Mouse (Mus musculus): Measurements from ENCODE around the gene Rflnb.

DNA sequence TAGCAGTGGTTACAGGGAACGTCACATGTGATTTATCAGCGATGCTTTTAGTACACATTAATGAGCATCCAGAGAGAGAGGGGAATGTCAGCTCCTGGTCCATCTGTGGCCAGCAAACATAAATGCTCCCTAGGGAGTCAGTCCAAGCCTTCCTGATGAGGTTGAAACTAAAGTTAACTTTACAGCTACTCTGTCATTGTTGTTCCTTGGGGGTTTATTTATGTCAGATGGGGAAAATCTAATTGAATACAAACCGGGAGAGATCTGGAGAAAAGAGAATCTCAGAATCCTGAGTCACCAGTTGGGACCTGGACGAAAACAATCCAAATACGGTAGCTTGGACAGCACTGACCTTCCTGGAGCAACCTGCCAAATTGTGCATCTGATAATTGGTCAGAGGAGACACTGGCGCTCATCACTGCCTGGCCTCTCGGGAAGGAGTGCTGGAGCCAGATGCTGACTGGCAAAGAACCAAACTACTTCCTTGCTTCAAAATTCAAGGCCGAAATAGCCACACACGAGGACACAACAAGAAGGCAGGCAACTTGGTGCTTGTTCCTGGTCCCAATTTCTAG lies 38.0 kb upstream of the Rflnb start:
- TF ChIP-seq CTCF (IDR thresholded peaks at IDR 0.05; ENCODE audit: low read depth, low read length) = no peak
- TF ChIP-seq POLR2A (IDR thresholded peaks at IDR 0.05; ENCODE audit: insufficient read depth, low read length) = no peak
- no peak for TF ChIP-seq EP300 (IDR thresholded peaks at IDR 0.05; ENCODE audit: insufficient read depth, low read depth, low read length)
